ENCODE assay signal across 7 mouse cellular contexts in the genomic region with DNA sequence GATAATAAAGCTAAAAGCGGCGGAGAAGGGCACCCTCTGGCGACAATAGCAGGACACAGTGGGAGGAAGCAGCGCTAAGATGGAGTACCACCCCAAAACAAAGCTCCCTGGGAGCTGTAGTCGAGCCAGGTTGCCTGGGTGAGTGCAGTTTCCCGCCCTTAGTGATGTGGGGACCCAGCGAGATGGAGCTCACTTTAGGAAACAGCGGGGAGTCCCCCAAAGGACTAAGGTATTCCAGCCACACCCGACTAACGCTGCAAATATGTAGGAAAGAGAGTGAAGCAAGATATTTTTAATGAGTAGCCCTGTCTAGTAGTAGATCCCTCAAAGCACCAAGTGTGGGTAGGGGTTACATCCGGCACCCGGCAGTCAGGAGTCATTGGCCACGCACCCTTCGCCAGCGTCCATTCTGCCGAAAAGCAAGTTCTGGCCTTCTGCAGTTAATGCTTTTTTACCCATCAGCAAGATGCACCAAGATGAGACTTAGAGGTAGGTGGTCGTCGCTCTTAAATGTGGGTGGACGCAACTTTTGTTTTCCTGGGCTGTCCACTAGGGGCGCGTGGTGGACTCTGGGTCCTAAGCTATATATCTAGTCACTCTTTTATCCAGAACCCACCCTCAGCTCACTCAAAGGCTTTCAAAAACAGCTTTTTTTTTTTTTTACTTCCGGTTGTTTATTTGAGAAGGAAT. TPM values are rescaled to one million over a fixed set of nuclear protein-coding genes. Genes with fewer than 3 reads are reported as not detected.
DNase-seq lines count a peak whose midpoint lies in the region; ATAC-seq lines count a peak whose summit lies in the region.

Gene Ifit2 (plus strand): TSS at position 161 of the 690 bp plus-strand sequence.

- no peaks in the 10 kb centered on the region for H3K36me3 ChIP-seq in intestine, embryonic 14.5 days (ENCODE audit: control insufficient read depth, insufficient read depth, low read length)

- peak within 1 kb of the TSS; percentile 60 for H3K4me2 ChIP-seq in intestine, embryonic 14.5 days (ENCODE audit: low read length)

- peak within 1 kb of the TSS; percentile 71; the same call in 1 of the 2 replicates for H3K27ac ChIP-seq in intestine, embryonic 14.5 days (ENCODE audit: low read depth)

- peak; percentile 91 for ATAC-seq in intestine, embryonic 14.5 days (replicated peaks; ENCODE audit: low FRiP score, low TSS enrichment, low read depth)

- H3K27me3 ChIP-seq in intestine, embryonic 14.5 days (replicated peaks; ENCODE audit: control insufficient read depth, insufficient read depth, low read length) = no peaks in the 10 kb centered on the region

- peaks cover 14% of the 10 kb centered on the region for H3K4me1 ChIP-seq in intestine, embryonic 14.5 days (replicated peaks; ENCODE audit: control insufficient read depth, insufficient read depth, low read length)

- H3K9ac ChIP-seq in intestine, embryonic 14.5 days (ENCODE audit: low read length) = peak within 1 kb of the TSS; percentile 39

- no peaks in the 10 kb centered on the region; the same call in 1 of the 2 replicates for H3K9me3 ChIP-seq in intestine, embryonic 14.5 days (ENCODE audit: control insufficient read depth, low read length)

- peak; percentile 76 for DNase-seq in adrenal gland, adult 2 months
- DNase-seq in embryo, embryonic 10.5 days (ENCODE audit: low spot score) = peak; percentile 85
- DNase-seq in gastrocnemius, postnatal 14 days = peak; percentile 72
- peak; percentile 85 for DNase-seq in intestine, embryonic 14.5 days (ENCODE audit: low spot score)
- DNase-seq in left cerebral cortex, postnatal 25 days (ENCODE audit: low spot score in 2 of 2) = peak; percentile 62 to 83
- DNase-seq in mesoderm, embryonic 11.5 days (ENCODE audit: low read depth, low spot score) = peak; percentile 77
- DNase-seq in right cerebral cortex, postnatal 25 days = peak; percentile 69

- WGBS in intestine, embryonic 14.5 days = 2% methylated on average over 22 of the region's 22 CpGs

- peak within 1 kb of the TSS; percentile 45 for H3K4me3 ChIP-seq in intestine, embryonic 14.5 days (ENCODE audit: low read depth, low read length)

- intact Hi-C loops in gastrocnemius, postnatal 14 days (cut with DNase I; ENCODE audit: low total_unique reads) = no loop called here
- intact Hi-C loops in left cerebral cortex, postnatal 25 days (cut with DNase I) = loop anchor here (2.0 to 5.0 kb wide), 3 partner anchors 50 to 308 kb away; no protein-coding TSS in a partner anchor

RNA-seq across cellular contexts. Expression of gene Ifit2, which starts in this region (rescaled TPM):
- 1 to 10 TPM; 3.0 to 5.1 TPM for total RNA-seq in adrenal gland, adult 2 months (2021)
- 0.10 and 0.26 TPM in 2 replicates for polyA plus RNA-seq in adrenal gland, adult 2 months (2012; rRNA removed)
- 1 to 10 TPM; 1.8 to 2.0 TPM for total RNA-seq in gastrocnemius, postnatal 14 days (2021)
- polyA plus RNA-seq in intestine, embryonic 14.5 days (2014; fragmentation: Nextera tagmentation; extraction: Ambion mirVana) = 8.9 and 10.3 TPM in 2 replicates
- total RNA-seq in left cerebral cortex, postnatal 25 days (2021) = 1 to 10 TPM; 5.6 to 7.2 TPM

Comparison
In these comparisons a context has a peak if more than half of its experiments do, and no peak if none do; other contexts are left out.
1. Peak in every context shown above with its lines: DNase-seq, ATAC-seq, H3K4me3 ChIP-seq and H3K27ac ChIP-seq.